Mouse (Mus musculus) heart, embryonic 14.5 days (tissue): ENCODE results near the gene Angptl2. TPM values are rescaled to one million over a fixed set of nuclear protein-coding genes. Genes with fewer than 3 reads are reported as not detected.
A peak's percentile ranks its signal among the peaks of the same experiment; 100 is the strongest.
"Not testable (repeated sequence)": the region's sequence is repeated elsewhere in the genome, so short reads cannot be mapped to it uniquely, and the experiment has no call there.

Experiments used
- ATAC-seq: fragments of 200-750 bp; cut with Nextera tagmentation; 2 replicates; pipeline ENCODE4 v1.8.0; 2017; ENCODE audit warnings: low read depth, moderate TSS enrichment; ENCODE audit not compliant: insufficient number of reproducible peaks, insufficient read depth, low FRiP score
- H3K27ac ChIP-seq, 2 experiments: fragments of 200-500 bp in 1 of 2; fragments of 300-500 bp in 1 of 2; sonication (generic) in 1 of 2; replicated peaks in 1 of 2; 2 replicates each; pipeline ENCODE4 v1.5.1; 2012 to 2014; ENCODE audit warnings: low read depth in 2 of 2, low read length in 2 of 2, control low read depth in 1 of 2, mild to moderate bottlenecking in 1 of 2, mixed read lengths in 1 of 2; ENCODE audit not compliant: control insufficient read depth in 1 of 2, insufficient read depth in 1 of 2
- H3K27me3 ChIP-seq: fragments of 300-500 bp; sonication (generic); 2 replicates; pipeline ENCODE4 v1.6.1; 2014; ENCODE audit warnings: mild to moderate bottlenecking, low read length, control low read depth; ENCODE audit not compliant: control insufficient read depth, insufficient read depth
- H3K36me3 ChIP-seq: fragments of 300-500 bp; sonication (generic); 2 replicates; pipeline ENCODE4 v1.6.1; 2014; ENCODE audit warnings: mild to moderate bottlenecking, control low read depth, low read length, mixed read lengths; ENCODE audit not compliant: control insufficient read depth, insufficient read depth
- H3K4me1 ChIP-seq, 2 experiments: fragments of 200-500 bp in 1 of 2; fragments of 300-500 bp in 1 of 2; sonication (generic) in 1 of 2; 2 replicates each; pipeline ENCODE4 v1.6.1; 2012 to 2014; ENCODE audit warnings: low read length in 2 of 2, control low read depth in 1 of 2, mixed read lengths in 1 of 2; ENCODE audit not compliant: control insufficient read depth in 2 of 2, insufficient read depth in 2 of 2
- H3K4me2 ChIP-seq: fragments of 300-500 bp; sonication (generic); 2 replicates; pipeline ENCODE4 v1.6.1; 2014; ENCODE audit warnings: mild to moderate bottlenecking, low read length
- H3K4me3 ChIP-seq, 2 experiments: fragments of 200-500 bp in 1 of 2; fragments of 300-500 bp in 1 of 2; sonication (generic) in 1 of 2; 2 replicates each; pipeline ENCODE4 v1.5.1; 2012 to 2014; ENCODE audit warnings: low read length in 2 of 2, mild to moderate bottlenecking in 2 of 2, control low read depth in 1 of 2, low read depth in 1 of 2, moderate library complexity in 1 of 2; ENCODE audit not compliant: control insufficient read depth in 1 of 2, insufficient read depth in 1 of 2
- H3K9ac ChIP-seq: fragments of 300-500 bp; sonication (generic); 2 replicates; pipeline ENCODE4 v1.6.1; 2014; ENCODE audit warnings: mild to moderate bottlenecking, low read length
- H3K9me3 ChIP-seq: fragments of 300-500 bp; sonication (generic); 2 replicates; pipeline ENCODE4 v1.6.1; 2016; ENCODE audit warnings: low read length, control low read depth; ENCODE audit not compliant: control insufficient read depth
- WGBS: fragments of 180-500 bp; shearing (Covaris S2); extraction: QIAGEN DNeasy Blood & Tissue Kit; methylation state at CpG from one replicate; pipeline ENCODE4 v1.1.7; 2014; 5-methylcytosine and 5-hydroxymethylcytosine counted together
- polyA plus RNA-seq: library from polyadenylated mRNA; unstranded; fragments of >200 nt; fragmentation: Nextera tagmentation; extraction: Ambion mirVana; gene quantifications from 2 replicates; pipeline ENCODE4 v1.2.1, GENCODE M21; 2014

The Angptl2 gene
- polyA plus RNA-seq, 1 experiment from 2014 or later, result 58.2 TPM

GRCm38 (mm10) chr2:33203284-33203683, 12.6 kb upstream of the Angptl2 start:
- H3K27me3 ChIP-seq, result no peaks in the 10 kb centered on the region
- WGBS, result 23% methylated on average over 6 of the region's 6 CpGs

GRCm38 (mm10) chr2:33204980-33205379, 10.9 kb upstream of the Angptl2 start:
- no peaks in the 10 kb centered on the region for H3K36me3 ChIP-seq
- H3K27me3 ChIP-seq, result no peaks in the 10 kb centered on the region
- H3K4me2 ChIP-seq, result no peak overlapping the region
- H3K9ac ChIP-seq, result no peak overlapping the region
- H3K4me1 ChIP-seq, result peaks cover 66 to 82% of the 10 kb centered on the region in 2 experiments
- H3K4me3 ChIP-seq, result no peak overlapping the region
- 30% methylated on average over 5 of the region's 5 CpGs for WGBS
- peak overlapping the region; percentile 68 to 71 for H3K27ac ChIP-seq
- peak; percentile 11; the same call in 1 of the 2 replicates for ATAC-seq
- H3K9me3 ChIP-seq, result no peaks in the 10 kb centered on the region

More at GRCm38 (mm10) chr2:33203284-33203683, 12.6 kb upstream of the Angptl2 start:
- peaks cover 77 to 91% of the 10 kb centered on the region in 2 experiments for H3K4me1 ChIP-seq
- peak overlapping the region; percentile 50 to 71 for H3K27ac ChIP-seq
- no peak overlapping the region for H3K4me3 ChIP-seq
- peak overlapping the region; percentile 13; the same call in 1 of the 2 replicates for H3K9ac ChIP-seq
- no peaks in the 10 kb centered on the region for H3K9me3 ChIP-seq
- no peak for ATAC-seq
- H3K4me2 ChIP-seq, result no peak overlapping the region
- no peaks in the 10 kb centered on the region for H3K36me3 ChIP-seq

- peak overlapping the region; percentile 68 to 71; a peak in 3 of 4 replicates for H3K27ac ChIP-seq
- 66% methylated on average over 14 of the region's 14 CpGs for WGBS
- no peaks in the 10 kb centered on the region for H3K27me3 ChIP-seq
- no peak for ATAC-seq
- no peak overlapping the region for H3K4me2 ChIP-seq
- H3K9ac ChIP-seq, result no peak overlapping the region; the same call in 1 of the 2 replicates
- H3K4me3 ChIP-seq, result no peak overlapping the region
- peaks cover 55 to 72% of the 10 kb centered on the region in 2 experiments for H3K4me1 ChIP-seq
- H3K9me3 ChIP-seq, result no peaks in the 10 kb centered on the region
- no peaks in the 10 kb centered on the region for H3K36me3 ChIP-seq
Measured at GRCm38 (mm10) chr2:33205939-33206525, 9.8 kb upstream of the Angptl2 start.

GRCm38 (mm10) chr2:33207069-33207468, 8.8 kb upstream of the Angptl2 start:
- H3K4me1 ChIP-seq, result peaks cover 49 to 61% of the 10 kb centered on the region in 2 experiments
- whole genome bisulfite sequencing, result 12% methylated on average over 4 of the region's 4 CpGs
- H3K27ac ChIP-seq, result peak overlapping the region; percentile 61 to 71; a peak in 3 of 4 replicates
- H3K9me3 ChIP-seq, result no peaks in the 10 kb centered on the region
- H3K4me2 ChIP-seq, result no peak overlapping the region
- ATAC-seq, result no peak
- no peaks in the 10 kb centered on the region for H3K36me3 ChIP-seq
- H3K27me3 ChIP-seq, result no peaks in the 10 kb centered on the region
- no peak overlapping the region for H3K9ac ChIP-seq
- no peak overlapping the region for H3K4me3 ChIP-seq

- WGBS, result 57% methylated on average over 5 of the region's 5 CpGs
- ATAC-seq, result no peak
- Histone ChIP-seq H3K36me3 (no peaks in the 10 kb centered on the region), H3K4me3 (no peak overlapping the region), H3K4me2 (no peak overlapping the region), H3K4me1 (peaks cover 40 to 51% of the 10 kb centered on the region in 2 experiments), H3K27ac (no peak overlapping the region), H3K27me3 (no peaks in the 10 kb centered on the region), H3K9ac (no peak overlapping the region), H3K9me3 (no peaks in the 10 kb centered on the region)
Measured at GRCm38 (mm10) chr2:33208134-33208533, 7.7 kb upstream of the Angptl2 start.

GRCm38 (mm10) chr2:33210841-33211240, 5.0 kb upstream of the Angptl2 start:
- Histone ChIP-seq H3K9me3 (no peaks in the 10 kb centered on the region), H3K4me1 (peaks cover 17 to 32% of the 10 kb centered on the region in 2 experiments), H3K4me2 (no peak overlapping the region), H3K9ac (no peak overlapping the region), H3K4me3 (no peak overlapping the region), H3K27ac (no peak overlapping the region), H3K27me3 (no peaks in the 10 kb centered on the region), H3K36me3 (no peaks in the 10 kb centered on the region)
- no peak for ATAC-seq
- 72% methylated on average over 2 of the region's 2 CpGs for WGBS

- H3K27me3 ChIP-seq, ATAC-seq, H3K9ac ChIP-seq, H3K27ac ChIP-seq, H3K4me2 ChIP-seq, H3K36me3 ChIP-seq, H3K4me3 ChIP-seq, H3K9me3 ChIP-seq: not testable (repeated sequence)
- peaks cover 14 to 28% of the 10 kb centered on the region in 2 experiments for H3K4me1 ChIP-seq
- 86% methylated on average over 11 of the region's 11 CpGs for WGBS
Measured at GRCm38 (mm10) chr2:33211263-33211662, 4.6 kb upstream of the Angptl2 start.
